Mouse (Mus musculus) midbrain, embryonic 16.5 days (tissue): ENCODE results near the gene Zfp654. TPM values are rescaled to one million over a fixed set of nuclear protein-coding genes. Genes with fewer than 3 reads are reported as not detected.

Experiments used
- ATAC-seq: fragments of 200-750 bp; cut with Nextera tagmentation; 2 replicates; pipeline ENCODE4 v1.8.0; 2017; ENCODE audit warnings: moderate TSS enrichment
- H3K27ac ChIP-seq: fragments of 300-500 bp; sonication (generic); 2 replicates; pipeline ENCODE4 v1.5.1; 2014; ENCODE audit warnings: mild to moderate bottlenecking, low read length, mixed read lengths
- H3K27me3 ChIP-seq: fragments of 300-500 bp; sonication (generic); 2 replicates; pipeline ENCODE4 v1.6.1; 2014; ENCODE audit warnings: low read depth, low read length, mixed read lengths; ENCODE audit not compliant: control insufficient read depth, insufficient read depth
- H3K36me3 ChIP-seq: fragments of 300-500 bp; sonication (generic); 2 replicates; pipeline ENCODE4 v1.6.1; 2014; ENCODE audit warnings: mild to moderate bottlenecking, low read length, moderate library complexity, mixed read lengths; ENCODE audit not compliant: control insufficient read depth, insufficient read depth
- H3K4me1 ChIP-seq: fragments of 300-500 bp; sonication (generic); 2 replicates; pipeline ENCODE4 v1.6.1; 2014; ENCODE audit warnings: mild to moderate bottlenecking, low read length, mixed read lengths; ENCODE audit not compliant: control insufficient read depth, insufficient read depth
- H3K4me2 ChIP-seq: fragments of 300-500 bp; sonication (generic); 2 replicates; pipeline ENCODE4 v1.6.1; 2014; ENCODE audit warnings: mild to moderate bottlenecking, low read length, mixed read lengths
- H3K4me3 ChIP-seq: fragments of 300-500 bp; sonication (generic); 2 replicates; pipeline ENCODE4 v1.5.1; 2014; ENCODE audit warnings: low read depth, mild to moderate bottlenecking, low read length, moderate library complexity, mixed read lengths
- H3K9ac ChIP-seq: fragments of 300-500 bp; sonication (generic); 2 replicates; pipeline ENCODE4 v1.6.1; 2014; ENCODE audit warnings: low read depth, low read length, mixed read lengths
- H3K9me3 ChIP-seq: fragments of 300-500 bp; sonication (generic); replicated peaks from 2 replicates; pipeline ENCODE4 v1.6.1; 2014; ENCODE audit warnings: mild to moderate bottlenecking, low read length, mixed read lengths; ENCODE audit not compliant: control insufficient read depth, poor library complexity, severe bottlenecking
- WGBS: fragments of 180-500 bp; shearing (Covaris S2); extraction: QIAGEN DNeasy Blood & Tissue Kit; methylation state at CpG from one replicate; pipeline ENCODE4 v1.1.7; 2014; 5-methylcytosine and 5-hydroxymethylcytosine counted together
- polyA plus RNA-seq: library from polyadenylated mRNA; unstranded; fragments of >200 nt; fragmentation: Nextera tagmentation; extraction: Ambion mirVana; gene quantifications from 2 replicates; pipeline ENCODE4 v1.2.1, GENCODE M21; 2015

Gene Zfp654
- polyA plus RNA-seq, result 5.9 and 6.1 TPM in 2 replicates

- peaks cover 23% of the 10 kb centered on the region for H3K4me1 ChIP-seq
- peak within 1 kb of the TSS; percentile 80 for H3K4me2 ChIP-seq
- H3K27me3 ChIP-seq, result no peaks in the 10 kb centered on the region
- ATAC-seq, result peak; percentile 100
- peak within 1 kb of the TSS; percentile 93 for H3K9ac ChIP-seq
- peak within 1 kb of the TSS; percentile 99 for H3K27ac ChIP-seq
- H3K4me3 ChIP-seq, result peak within 1 kb of the TSS; percentile 98
- H3K36me3 ChIP-seq, result peaks cover 9% of the 10 kb centered on the region
- WGBS, result under 1% methylated on average over 65 of the region's 85 CpGs
- no peaks in the 10 kb centered on the region; the same call in 1 of the 2 replicates for H3K9me3 ChIP-seq
These were observed at the start of gene Zfp654, which contains the start of gene Cggbp1 for GRCm38 (mm10) chr16:64851563-64852362. TSS of gene Zfp654 (minus strand) at chr16:64851652. TSS of gene Cggbp1 (plus strand) at chr16:64851996.

- no peak for ATAC-seq
- H3K4me3 ChIP-seq, result no peak overlapping the region
- no peak overlapping the region for H3K4me2 ChIP-seq
- no peaks in the 10 kb centered on the region for H3K9me3 ChIP-seq
- H3K27me3 ChIP-seq, result no peaks in the 10 kb centered on the region
- H3K27ac ChIP-seq, result no peak overlapping the region
- 85% methylated on average over 2 of the region's 2 CpGs for WGBS
- H3K9ac ChIP-seq, result no peak overlapping the region
- H3K36me3 ChIP-seq, result no peaks in the 10 kb centered on the region
- H3K4me1 ChIP-seq, result no peaks in the 10 kb centered on the region
These were observed 47.6 kb upstream of the Zfp654 start for GRCm38 (mm10) chr16:64899084-64899483.

GRCm38 (mm10) chr16:64889496-64889895 lies 38.0 kb upstream of the Zfp654 start:
- H3K27me3 ChIP-seq, result no peaks in the 10 kb centered on the region
- H3K4me3 ChIP-seq, result no peak overlapping the region
- H3K9me3 ChIP-seq, result no peaks in the 10 kb centered on the region
- no peak overlapping the region for H3K27ac ChIP-seq
- H3K4me1 ChIP-seq, result no peaks in the 10 kb centered on the region
- WGBS, result 93% methylated on average over 3 of the region's 3 CpGs
- no peak overlapping the region for H3K4me2 ChIP-seq
- H3K36me3 ChIP-seq, result no peaks in the 10 kb centered on the region
- ATAC-seq, result no peak
- no peak overlapping the region for H3K9ac ChIP-seq

DNA sequence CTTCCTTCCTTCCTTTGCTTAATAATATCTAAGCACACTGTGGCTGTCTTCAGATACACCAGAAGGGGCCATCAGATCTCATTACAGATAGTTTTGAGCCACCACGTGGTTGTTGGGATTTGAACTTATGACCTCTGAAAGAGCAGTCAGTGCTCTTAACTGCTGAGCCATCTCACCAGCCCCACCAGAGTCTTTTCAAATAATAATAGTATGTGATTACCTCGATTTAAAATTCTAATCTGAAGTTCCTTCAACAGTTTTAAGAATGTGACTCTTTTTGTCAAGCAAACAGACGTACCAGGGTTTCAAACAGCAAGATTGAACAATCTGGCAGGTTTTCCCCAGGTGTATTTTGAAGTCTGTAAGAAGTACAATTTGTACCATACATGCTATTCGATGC lies 34.1 kb upstream of the Zfp654 start:
- no peaks in the 10 kb centered on the region for H3K36me3 ChIP-seq
- H3K27me3 ChIP-seq, result no peaks in the 10 kb centered on the region
- no peak overlapping the region for H3K27ac ChIP-seq
- no peak overlapping the region for H3K4me3 ChIP-seq
- no peak for ATAC-seq
- WGBS, result 38% methylated on average over 4 of the region's 4 CpGs
- H3K4me2 ChIP-seq, result no peak overlapping the region
- H3K9ac ChIP-seq, result no peak overlapping the region
- no peaks in the 10 kb centered on the region for H3K9me3 ChIP-seq
- H3K4me1 ChIP-seq, result no peaks in the 10 kb centered on the region

GRCm38 (mm10) chr16:64885142-64885541 lies 33.7 kb upstream of the Zfp654 start:
- 23% methylated on average over 3 of the region's 3 CpGs for WGBS
- Histone ChIP-seq H3K4me1 (no peaks in the 10 kb centered on the region), H3K4me3 (no peak overlapping the region), H3K27ac (no peak overlapping the region), H3K9ac (no peak overlapping the region), H3K27me3 (no peaks in the 10 kb centered on the region), H3K4me2 (no peak overlapping the region), H3K9me3 (no peaks in the 10 kb centered on the region), H3K36me3 (no peaks in the 10 kb centered on the region)
- no peak for ATAC-seq

DNA sequence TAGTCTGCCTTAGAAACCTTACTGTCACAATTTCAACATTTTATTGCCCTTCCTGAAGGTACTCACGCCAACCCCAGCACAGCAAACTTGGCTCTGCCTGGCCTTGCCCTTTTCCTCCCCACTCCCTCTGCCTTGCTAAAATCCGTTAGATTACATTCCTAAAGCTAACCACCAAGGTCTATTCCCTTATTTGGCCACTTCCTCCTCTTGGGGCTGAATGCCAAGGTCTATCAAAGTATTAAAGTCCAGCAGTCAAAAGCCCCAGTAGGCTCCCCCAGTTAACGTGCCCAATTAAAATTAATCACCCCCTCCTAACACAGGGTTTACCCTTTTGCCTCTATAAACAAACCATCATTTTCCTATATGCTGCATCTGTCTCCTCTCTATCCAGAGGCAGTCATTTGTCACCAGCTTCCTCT lies 33.0 kb upstream of the Zfp654 start:
- Histone ChIP-seq H3K36me3 (no peaks in the 10 kb centered on the region), H3K4me3 (no peak overlapping the region), H3K4me1 (no peaks in the 10 kb centered on the region), H3K4me2 (no peak overlapping the region), H3K27me3 (no peaks in the 10 kb centered on the region), H3K9me3 (no peaks in the 10 kb centered on the region), H3K9ac (no peak overlapping the region), H3K27ac (no peak overlapping the region)
- ATAC-seq, result no peak
- WGBS, result 40% methylated on average over 3 of the region's 3 CpGs

DNA sequence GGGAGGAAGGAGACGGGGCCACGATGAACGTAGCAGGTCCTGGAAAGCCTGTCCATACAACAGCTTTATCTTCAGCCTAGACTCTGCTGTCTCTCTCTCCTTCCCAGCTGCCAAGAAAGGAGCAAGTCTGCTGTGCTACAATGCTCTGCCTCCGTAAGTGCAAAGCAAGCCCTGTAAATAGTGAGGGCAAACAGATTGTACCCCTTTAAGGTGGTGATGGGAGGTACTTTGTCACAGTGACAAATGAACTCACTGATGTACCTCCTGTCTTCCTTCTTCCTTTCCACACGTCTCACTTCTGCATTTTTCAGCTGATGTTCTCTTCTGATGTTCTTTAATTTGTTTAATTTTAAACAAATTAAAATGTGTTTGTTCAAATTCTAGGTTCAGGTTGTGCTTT lies 32.4 kb upstream of the Zfp654 start:
- Histone ChIP-seq H3K4me3 (no peak overlapping the region), H3K36me3 (no peaks in the 10 kb centered on the region), H3K4me2 (no peak overlapping the region), H3K27ac (no peak overlapping the region), H3K4me1 (no peaks in the 10 kb centered on the region), H3K9ac (no peak overlapping the region), H3K27me3 (no peaks in the 10 kb centered on the region), H3K9me3 (no peaks in the 10 kb centered on the region)
- whole genome bisulfite sequencing, result 80% methylated on average over 5 of the region's 5 CpGs
- no peak for ATAC-seq

DNA sequence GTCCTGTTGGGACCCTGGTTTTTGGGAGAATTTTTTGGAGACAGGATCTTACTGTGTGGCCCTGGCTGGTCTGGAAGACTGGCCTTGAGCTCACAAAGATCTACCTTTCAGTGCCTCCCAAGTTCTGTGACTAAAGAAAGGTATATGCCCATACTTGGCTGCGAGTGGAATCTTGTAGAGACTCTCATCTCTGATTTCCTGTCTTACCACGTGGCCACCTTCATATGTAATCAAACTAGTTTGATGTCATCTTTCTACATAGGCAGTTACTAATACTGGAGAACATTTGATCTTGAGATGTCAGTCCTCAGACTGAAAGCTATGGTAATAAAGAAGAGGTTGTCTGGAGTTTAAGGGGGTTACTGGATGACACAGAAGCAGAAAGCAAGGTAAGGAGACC lies 30.0 kb upstream of the Zfp654 start:
- no peaks in the 10 kb centered on the region for H3K27me3 ChIP-seq
- H3K27ac ChIP-seq, result no peak overlapping the region
- no peak overlapping the region for H3K4me2 ChIP-seq
- H3K36me3 ChIP-seq, result no peaks in the 10 kb centered on the region
- H3K4me1 ChIP-seq, result no peaks in the 10 kb centered on the region
- no peaks in the 10 kb centered on the region for H3K9me3 ChIP-seq
- H3K9ac ChIP-seq, result no peak overlapping the region
- ATAC-seq, result no peak
- WGBS, result 78% methylated on average over 2 of the region's 2 CpGs
- H3K4me3 ChIP-seq, result no peak overlapping the region

DNA sequence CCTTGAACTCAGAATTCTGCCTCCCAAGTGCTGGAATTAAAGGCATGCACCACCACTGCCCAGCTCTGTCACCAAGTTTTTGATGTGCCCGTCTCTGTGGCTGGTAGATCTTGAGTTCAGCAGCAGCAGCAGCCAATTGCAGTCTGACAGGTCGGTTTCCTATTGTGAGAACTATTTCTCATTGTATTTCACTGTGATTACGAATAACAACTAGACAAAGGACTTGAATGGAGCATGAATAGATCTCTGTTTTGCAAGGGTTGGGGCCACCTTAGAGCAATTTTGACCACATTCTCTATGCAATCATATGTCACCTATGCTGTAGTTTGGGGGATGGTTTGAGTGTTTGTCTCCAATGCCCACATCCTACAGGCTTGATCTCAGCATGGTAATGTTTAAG lies 29.5 kb upstream of the Zfp654 start:
- Histone ChIP-seq H3K36me3 (no peaks in the 10 kb centered on the region), H3K4me3 (no peak overlapping the region), H3K9ac (no peak overlapping the region), H3K27me3 (no peaks in the 10 kb centered on the region), H3K4me2 (no peak overlapping the region), H3K4me1 (no peaks in the 10 kb centered on the region), H3K9me3 (no peaks in the 10 kb centered on the region), H3K27ac (no peak overlapping the region)
- no peak for ATAC-seq
- 64% methylated on average over 3 of the region's 3 CpGs for WGBS
